Mouse (Mus musculus) adrenal gland, postnatal 14 days (tissue): Measurements from ENCODE around the gene Bend4. TPM values are rescaled to one million over a fixed set of nuclear protein-coding genes. Genes with fewer than 3 reads are reported as not detected.
A peak's percentile ranks its signal among the peaks of the same experiment; 100 is the strongest.

ENCODE experiments used
- DNase-seq: peaks from one replicate; pipeline ENCODE4 v3.0.0; 2021; ENCODE audit warnings: mixed read lengths
- long read RNA-seq, 2 experiments: library from polyadenylated mRNA; stranded (forward); transcript quantifications; one replicate each; pipeline ENCODE4 v2.0.0; 2021
- total RNA-seq: library from RNA; stranded (reverse); gene quantifications from 2 replicates; pipeline ENCODE4 v1.2.3, GENCODE M21; 2021

Gene Bend4
- 1.9 and 2.6 TPM in 2 replicates for total RNA-seq
- long read RNA-seq, experiment 1: 0 reads
- long read RNA-seq, experiment 2: 0 reads

DNA sequence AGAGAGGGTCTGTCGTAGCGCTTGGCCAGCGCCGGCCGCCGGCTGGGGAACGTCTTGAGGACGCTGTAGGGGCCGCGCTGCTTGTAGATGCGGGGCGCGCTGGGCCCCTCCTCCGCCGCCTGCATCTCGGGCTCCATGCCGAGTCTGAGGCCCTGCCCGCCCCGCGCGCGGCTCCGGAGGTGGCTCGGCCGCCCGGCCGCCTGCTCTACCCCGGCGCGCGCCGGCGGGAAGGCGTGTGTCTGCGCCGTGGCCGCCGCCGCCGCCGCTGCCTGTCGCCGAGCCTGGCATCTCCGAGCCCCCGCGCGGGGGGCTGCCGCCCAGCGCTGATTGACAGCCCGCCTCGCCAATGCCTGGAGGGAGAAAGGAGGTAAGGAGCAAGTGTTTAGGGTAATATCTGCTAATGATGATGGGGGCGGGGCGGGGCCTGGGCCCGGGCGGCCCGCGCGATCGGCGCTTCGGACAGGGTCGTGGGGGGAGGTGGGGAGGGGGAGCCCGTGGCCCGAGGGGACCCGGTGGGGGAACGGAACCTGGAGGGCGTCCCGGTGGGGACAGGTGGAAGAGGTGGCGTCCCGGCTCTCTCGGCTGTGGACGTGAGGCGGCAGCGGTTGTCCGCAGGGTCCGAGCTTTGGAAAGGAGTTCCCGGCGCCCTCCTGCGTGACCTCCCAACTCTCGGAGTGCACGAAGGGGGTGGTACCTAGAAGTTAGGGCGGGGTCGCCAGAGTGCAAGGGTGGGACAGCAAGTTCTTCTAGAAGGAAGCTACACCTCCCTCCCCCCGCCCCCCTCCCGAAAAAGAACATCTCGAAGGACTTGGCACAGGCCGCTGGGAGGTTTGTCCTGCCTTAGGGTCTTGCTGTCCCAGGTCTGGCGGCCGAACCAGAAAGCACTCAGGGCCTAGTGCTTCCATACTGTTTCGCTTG is at the start of gene Bend4:
Bend4 (minus strand) TSS at position 868 of the 918 bp plus-strand sequence.
- peak; percentile 74 for DNase-seq

- DNase-seq: peak; percentile 9
Measured at GRCm38 (mm10) chr5:67473723-67474122, 45.6 kb upstream of the Bend4 start.

DNA sequence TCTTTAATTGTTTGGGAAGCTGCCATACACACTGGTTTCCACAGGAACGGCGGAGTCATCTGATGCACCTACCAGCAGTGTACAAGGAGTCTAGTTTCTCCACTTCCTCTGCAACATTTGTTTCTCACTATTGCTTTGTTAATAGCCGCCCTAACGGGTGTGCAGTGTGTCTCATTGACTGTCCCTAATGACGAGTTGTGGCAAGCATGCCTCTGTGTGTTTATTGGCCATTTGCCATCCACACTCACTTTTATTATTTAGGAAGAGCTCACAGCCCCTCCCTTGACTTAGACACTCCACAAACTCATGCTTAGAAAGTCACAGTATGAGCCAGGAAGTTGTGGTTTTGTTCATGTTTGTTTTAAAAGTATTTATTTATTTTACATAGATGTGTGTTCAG is 45.0 kb upstream of the Bend4 start:
- DNase-seq: no peak

- no peak for DNase-seq
Measured at GRCm38 (mm10) chr5:67466866-67467530, 38.9 kb upstream of the Bend4 start.

DNA sequence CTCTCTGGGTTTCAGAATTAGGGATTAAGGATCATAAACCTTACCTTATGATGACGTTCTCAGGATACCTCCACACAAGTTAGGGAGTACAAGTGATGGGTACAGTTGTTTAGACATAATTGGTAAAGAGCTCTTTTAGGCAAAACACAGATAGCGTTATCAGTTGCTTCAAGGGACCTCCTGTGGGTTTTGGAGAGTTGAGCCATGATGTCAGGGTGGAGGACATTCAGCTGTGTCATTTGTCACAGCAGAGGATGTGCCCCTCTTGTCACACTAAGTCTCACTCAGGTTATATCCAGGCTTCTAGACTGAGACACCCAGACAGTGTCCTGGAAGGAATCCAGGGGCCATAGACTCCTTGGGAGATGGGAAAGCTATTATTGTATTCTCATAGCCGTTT is 36.8 kb upstream of the Bend4 start:
- no peak for DNase-seq

DNA sequence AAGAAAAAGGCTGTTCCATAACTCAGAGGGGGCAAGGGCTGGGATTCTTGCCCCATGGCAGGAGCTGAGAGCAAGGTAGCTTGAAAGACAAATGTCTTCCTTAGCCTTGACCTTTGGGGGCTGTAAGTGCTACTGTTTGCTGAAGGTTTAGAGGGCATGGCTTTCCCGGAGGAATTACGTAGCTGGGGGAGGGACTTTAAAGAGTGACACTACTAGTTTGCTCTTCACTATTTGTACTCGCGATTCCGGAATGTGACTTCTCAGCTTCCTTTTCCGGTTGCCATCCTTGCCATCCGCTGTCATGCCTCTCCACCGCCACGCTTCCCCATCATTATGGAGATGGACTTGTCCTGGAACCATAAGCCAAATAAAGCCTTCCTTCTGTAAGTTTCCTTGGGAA is 35.5 kb upstream of the Bend4 start:
- DNase-seq: no peak

DNA sequence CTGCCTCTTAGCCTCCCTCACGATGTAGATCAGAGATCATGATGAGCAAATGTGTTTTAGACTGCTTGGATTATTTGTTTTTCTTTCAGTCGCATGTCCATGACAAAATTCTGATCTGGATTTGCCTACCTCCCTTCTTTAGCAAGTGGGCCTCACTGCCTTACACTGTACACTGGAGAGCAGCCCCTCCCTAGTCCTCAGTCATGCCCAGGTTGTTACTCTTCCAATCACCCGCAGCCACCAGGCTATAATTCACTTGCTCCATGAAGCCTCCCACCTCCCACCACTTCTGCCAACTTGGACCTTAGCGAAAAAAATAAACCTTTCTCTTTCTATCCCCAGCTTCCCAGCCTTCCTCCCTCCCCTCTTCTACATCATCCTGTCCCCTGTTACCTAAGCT is 34.2 kb upstream of the Bend4 start:
- no peak for DNase-seq

DNA sequence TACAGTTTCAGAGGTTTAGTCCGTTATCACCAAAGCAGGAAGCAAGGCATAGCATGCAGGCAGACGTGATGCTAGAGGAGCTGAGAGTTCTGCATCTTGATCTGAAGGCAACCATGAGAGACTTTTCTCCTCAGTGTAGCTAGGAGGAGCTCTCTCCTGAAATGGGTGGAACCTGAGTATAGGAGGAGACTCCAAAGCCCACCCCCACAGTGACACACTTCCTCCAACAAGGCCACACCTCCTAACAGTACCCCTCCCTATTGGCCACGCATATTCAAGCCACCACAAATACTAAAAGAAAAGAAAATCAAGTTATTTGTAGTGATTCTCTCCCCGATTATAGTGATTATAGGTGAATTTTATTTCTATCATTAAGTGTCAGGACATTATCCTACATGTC is 28.7 kb upstream of the Bend4 start:
- no peak for DNase-seq

GRCm38 (mm10) chr5:67454282-67454681 is 26.2 kb upstream of the Bend4 start:
- no peak for DNase-seq

- DNase-seq: no peak
Measured at GRCm38 (mm10) chr5:67449957-67450630, 22.0 kb upstream of the Bend4 start.

- no peak for DNase-seq
Measured at GRCm38 (mm10) chr5:67446526-67446925, 18.4 kb upstream of the Bend4 start.

GRCm38 (mm10) chr5:67444217-67445050 is 16.3 kb upstream of the Bend4 start:
- DNase-seq: no peak

DNA sequence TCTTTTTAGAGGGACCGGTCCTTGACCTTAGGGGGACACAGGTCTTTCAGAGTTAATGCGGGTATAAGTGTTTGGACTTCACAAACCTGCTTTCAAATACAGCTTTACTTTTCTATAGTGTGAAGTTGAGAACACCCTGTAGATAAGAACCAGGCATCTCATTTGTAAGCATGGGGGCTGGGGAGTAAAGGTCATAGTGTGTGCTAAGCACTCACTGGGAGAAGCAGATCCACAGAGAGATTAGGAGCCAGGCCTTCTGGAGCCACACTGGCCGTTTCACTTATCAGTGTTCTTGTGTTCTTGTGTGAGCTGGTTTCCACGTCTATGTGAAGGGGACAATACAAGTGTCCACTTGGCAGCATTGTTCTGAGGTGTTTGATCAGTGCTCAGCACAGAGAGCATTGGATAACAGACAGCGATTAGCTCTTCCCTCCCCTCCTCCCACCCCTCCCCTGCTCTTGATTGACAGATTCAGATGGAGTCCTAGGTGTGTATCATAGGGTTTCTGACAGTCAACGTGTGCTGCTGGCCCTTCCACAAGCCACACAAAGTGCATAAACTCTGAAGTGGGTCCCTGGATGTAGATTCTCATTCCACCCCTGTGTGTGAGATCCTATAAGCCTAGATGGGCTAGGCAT is 14.8 kb upstream of the Bend4 start:
- DNase-seq: no peak

DNA sequence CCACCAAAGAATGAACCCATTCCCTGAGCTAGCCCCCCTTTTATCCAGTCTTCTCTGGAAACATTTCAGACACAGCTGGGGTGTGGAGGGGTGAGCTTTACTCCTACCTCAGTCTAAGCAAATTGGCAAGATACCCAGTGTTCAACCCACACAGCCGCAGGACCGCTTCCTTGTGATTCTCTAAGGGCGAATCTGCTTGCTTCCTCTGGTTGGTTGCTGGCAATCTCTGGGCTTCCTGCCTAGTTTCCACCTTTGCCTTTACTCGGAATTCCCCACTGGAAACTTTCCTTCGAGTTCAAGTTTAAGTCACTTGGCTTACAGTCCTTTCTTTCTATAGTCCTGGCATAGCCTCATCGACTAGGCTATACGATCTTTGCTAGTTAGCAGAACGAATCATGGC is 12.5 kb upstream of the Bend4 start:
- no peak for DNase-seq

DNA sequence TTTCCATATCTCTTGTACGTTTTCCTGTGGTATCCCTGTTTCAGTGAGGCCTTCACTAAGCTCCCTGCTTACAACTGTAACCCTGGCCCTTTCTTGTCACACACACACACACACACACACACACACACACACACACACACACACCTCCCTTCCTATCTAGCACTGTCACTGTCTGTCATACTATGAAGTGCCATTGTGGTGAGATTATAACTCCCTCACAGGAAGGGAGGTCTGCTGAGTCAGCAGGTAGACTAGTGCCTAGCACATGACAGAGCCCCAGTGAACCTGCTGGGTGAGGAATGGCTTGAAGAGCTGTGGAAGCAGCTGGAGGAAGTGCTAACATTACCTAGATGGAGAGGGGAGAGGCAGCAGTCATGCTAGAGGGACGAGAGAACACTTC is 9.3 kb upstream of the Bend4 start:
- DNase-seq: no peak

DNA sequence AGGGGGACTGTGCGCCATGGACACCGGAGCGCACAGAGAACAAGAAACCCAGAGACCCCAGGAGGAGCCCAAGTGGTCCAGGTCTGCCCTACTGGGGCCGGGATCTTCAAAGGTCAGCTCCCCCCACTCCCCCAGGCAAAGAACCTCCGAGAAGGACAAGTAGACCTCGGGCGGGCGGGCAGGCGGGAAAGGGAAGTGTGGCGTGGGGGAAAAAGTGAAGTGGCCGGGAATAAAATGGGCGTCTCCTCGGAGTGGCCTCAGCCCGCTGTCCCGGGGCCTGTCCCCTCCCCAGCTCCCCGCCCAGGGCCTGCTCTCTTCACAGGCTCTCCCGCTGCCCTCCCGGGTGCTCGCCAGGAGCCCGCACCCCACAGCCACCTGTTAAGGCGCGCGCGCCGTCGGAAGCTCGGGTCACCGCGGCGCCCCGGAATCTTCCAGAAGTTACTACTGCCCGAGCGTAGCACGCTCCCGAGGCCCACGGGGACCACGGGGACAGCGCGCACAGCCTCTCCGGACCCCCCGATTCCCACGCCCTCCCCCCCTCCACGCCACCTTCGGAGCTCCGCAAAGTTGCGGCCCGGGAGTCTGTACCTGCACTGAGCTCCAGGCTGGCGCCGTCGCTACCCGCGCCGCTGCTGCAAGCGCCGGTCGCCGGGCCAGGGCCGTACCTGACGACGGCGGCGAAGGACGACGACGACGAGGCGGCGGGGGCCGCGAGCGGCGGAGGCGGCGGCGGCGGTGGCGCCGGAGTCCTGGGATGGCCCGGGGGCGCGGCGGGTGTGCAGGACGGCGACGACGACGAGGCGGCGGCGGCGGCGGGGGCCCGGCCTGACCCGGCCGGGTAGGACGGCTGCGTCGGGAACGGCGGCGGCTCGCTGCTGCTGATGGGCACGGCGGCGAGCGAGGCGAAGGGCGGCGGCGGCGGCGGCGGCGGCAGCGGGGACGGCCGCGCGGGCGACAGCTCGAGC is 1.4 kb downstream of the Bend4 start:
- DNase-seq: peak; percentile 40

DNA sequence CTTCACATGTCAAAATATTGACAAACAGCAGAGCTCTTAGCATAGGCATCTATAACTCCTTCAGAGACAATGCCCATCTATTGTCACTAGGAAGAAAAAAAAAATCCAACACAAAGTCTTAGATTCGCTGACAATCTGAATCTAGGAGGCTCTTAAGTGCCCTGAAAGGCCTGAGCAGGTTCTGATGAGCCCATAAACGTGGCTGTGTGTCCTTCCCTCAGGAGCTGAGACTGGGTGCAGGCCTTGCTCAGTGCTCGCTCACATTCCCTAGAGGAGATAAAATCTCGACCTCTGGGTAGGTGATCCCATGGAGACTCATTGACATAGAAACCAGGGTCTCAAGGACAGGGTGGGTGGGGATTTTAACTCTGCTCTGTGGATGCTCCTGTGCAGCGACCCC is 2.1 kb downstream of the Bend4 start:
- DNase-seq: no peak

- no peak for DNase-seq
Measured at GRCm38 (mm10) chr5:67424636-67425035, 3.5 kb downstream of the Bend4 start.

DNA sequence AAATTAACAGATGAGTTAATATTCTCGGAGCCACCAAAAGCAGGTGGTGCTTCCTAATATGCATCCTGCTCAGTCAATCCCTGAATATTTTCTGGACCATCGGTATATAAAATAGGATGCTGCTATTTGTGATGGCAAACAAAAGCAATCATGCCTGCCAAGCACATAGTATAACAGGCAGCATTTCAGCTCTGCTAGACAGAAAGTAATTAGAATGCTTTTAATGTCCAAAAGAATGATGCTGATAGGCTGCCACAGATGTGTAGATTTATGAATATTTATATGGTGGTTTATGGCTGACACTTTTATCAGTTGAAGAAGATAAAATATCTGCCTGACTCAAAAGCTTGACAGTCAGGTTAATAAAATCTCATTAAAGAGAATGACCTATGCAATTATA is 4.1 kb downstream of the Bend4 start:
- DNase-seq: no peak

DNA sequence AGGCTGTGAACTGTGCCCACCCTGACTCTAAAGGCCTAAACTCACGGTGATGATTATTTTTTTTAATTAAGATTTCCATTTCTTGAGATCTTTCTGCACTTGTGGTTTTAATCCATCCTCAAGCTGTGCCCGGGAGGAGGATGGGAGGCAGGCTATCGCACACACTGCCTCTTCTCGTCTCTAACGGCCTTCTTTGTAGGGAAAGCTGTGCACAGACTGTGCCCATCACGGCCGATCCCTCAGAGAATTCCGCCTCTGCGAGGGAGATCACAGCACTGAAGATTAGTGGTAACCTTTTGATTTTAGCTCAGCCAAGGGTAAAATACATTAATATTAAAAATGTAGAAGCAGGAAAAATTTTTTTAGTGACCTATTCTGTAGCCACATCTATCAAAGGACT is 4.8 kb downstream of the Bend4 start:
- DNase-seq: no peak
